Mouse (Mus musculus): ENCODE measurements at regions not wholly inside any gene's neighbourhood (a gene's known extent, or its start where the extent isn't known, plus 50 kb on each side); places are given as distances from the start of the nearest gene placed in this dataset.
A peak's percentile ranks its signal among the peaks of the same experiment; 100 is the strongest.

- ATAC-seq (replicated peaks; ENCODE audit: poor library complexity, severe bottlenecking) = no peak
Measured at GRCm38 (mm10) chr14:114856243-114857031, 235.6 kb upstream of the Gpc5 start.

DNA sequence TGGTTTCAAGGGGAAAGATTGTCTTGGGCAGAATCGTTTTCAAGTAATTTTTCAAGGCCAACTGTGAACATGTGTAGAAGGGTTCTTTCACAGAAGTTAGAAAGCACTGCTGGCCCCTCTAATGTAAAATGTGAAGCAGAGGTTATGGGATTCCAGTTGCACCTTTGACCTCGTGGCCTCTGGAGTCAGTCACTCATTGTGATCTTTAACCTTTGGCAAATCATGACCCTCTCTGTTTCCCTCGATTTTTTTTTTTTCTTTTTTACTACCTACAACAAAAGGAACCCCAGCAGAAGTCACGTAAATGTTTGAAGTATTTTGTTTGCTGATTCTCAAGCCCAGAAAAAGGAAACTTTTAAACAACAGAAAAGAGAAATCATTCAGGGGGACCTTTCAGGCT lies 234.8 kb upstream of the Gpc5 start:
- no peak for ATAC-seq (replicated peaks; ENCODE audit: poor library complexity, severe bottlenecking)

GRCm38 (mm10) chr14:114857689-114858088 lies 234.3 kb upstream of the Gpc5 start:
- ATAC-seq (replicated peaks; ENCODE audit: poor library complexity, severe bottlenecking) = no peak

DNA sequence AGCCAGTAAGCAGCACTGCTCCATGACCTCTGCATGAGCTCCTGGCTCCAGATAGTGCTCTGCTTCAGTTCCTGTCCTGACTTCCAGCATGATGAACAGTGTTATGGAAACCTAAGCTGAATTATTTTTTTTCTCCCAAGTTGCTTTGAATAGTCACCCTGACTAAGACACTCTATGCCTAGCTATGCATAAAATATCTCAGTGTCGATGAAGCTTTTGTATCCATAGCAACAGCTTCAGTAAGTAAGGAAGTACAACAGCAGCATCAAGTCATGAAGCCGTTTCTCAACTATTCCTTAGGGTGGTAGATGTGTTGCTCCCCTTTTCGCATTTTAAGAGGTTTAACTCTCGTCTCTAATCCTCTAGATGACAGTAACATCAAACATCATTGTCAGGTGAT lies 228.4 kb upstream of the Gpc5 start:
- ATAC-seq (replicated peaks; ENCODE audit: poor library complexity, severe bottlenecking) = no peak

GRCm38 (mm10) chr14:114864102-114864501 lies 227.9 kb upstream of the Gpc5 start:
- ATAC-seq (replicated peaks; ENCODE audit: poor library complexity, severe bottlenecking) = no peak

GRCm38 (mm10) chr14:114869233-114869632 lies 222.8 kb upstream of the Gpc5 start:
- peak; percentile 93 for ATAC-seq (replicated peaks; ENCODE audit: poor library complexity, severe bottlenecking)

GRCm38 (mm10) chr14:114875101-114875500 lies 216.9 kb upstream of the Gpc5 start:
- no peak for ATAC-seq (replicated peaks; ENCODE audit: poor library complexity, severe bottlenecking)

DNA sequence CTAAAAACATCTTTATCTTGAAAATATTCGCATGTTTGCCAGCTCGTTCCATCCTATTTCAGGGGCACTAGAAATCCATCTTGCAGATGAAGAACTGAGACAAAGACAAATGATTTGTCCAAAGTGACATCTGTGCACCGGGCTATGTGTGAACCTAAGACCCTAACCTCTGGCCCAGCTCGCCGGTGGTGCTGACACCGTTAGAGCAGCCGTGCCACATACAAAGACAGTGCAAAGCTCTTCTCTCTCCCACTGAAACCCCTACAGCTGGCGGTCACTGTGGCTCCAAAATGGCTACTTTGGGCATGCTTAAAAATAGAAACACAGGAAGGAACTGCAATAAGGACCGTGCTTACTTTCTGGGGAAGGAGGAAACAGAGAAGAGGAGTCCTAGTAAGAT lies 215.6 kb upstream of the Gpc5 start:
- ATAC-seq (replicated peaks; ENCODE audit: poor library complexity, severe bottlenecking) = peak; percentile 61

- ATAC-seq (replicated peaks; ENCODE audit: poor library complexity, severe bottlenecking) = no peak
Measured at GRCm38 (mm10) chr14:114877477-114877876, 214.5 kb upstream of the Gpc5 start.

- ATAC-seq (replicated peaks; ENCODE audit: poor library complexity, severe bottlenecking) = no peak
Measured at GRCm38 (mm10) chr14:114880291-114880690, 211.7 kb upstream of the Gpc5 start.

- no peak for ATAC-seq (replicated peaks; ENCODE audit: poor library complexity, severe bottlenecking)
Measured at GRCm38 (mm10) chr14:114904109-114904508, 187.9 kb upstream of the Gpc5 start.

- ATAC-seq (replicated peaks; ENCODE audit: poor library complexity, severe bottlenecking) = no peak
Measured at GRCm38 (mm10) chr14:114912271-114912670, 179.7 kb upstream of the Gpc5 start.

- 0 out of 2 replicates have a peak, but pooled peaks have one; percentile 35 for ATAC-seq (replicated peaks; ENCODE audit: poor library complexity, severe bottlenecking)
Measured at GRCm38 (mm10) chr14:114913238-114913637, 178.8 kb upstream of the Gpc5 start.

DNA sequence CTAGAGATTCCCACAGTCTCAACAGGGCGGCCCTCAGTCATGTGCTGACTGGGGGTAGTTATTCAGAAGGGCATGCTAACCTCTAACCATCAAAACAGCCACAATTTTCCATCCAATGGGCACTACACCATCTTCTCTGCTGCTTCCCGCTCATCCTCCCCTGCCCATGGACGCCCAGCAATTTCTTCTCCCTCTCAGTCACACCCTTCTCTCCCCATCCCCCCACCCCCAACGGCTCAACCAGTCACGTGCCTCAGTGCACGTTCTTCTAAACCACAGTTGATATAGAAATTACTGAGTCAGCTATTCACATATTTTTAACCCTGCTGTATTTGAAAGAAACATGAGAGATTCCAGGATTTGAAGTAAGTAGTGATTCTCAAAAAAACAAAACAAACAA lies 146.3 kb upstream of the Gpc5 start:
- ATAC-seq (replicated peaks; ENCODE audit: poor library complexity, severe bottlenecking) = no peak

GRCm38 (mm10) chr14:114946321-114946720 lies 145.7 kb upstream of the Gpc5 start:
- ATAC-seq (replicated peaks; ENCODE audit: poor library complexity, severe bottlenecking) = peak; percentile 86

DNA sequence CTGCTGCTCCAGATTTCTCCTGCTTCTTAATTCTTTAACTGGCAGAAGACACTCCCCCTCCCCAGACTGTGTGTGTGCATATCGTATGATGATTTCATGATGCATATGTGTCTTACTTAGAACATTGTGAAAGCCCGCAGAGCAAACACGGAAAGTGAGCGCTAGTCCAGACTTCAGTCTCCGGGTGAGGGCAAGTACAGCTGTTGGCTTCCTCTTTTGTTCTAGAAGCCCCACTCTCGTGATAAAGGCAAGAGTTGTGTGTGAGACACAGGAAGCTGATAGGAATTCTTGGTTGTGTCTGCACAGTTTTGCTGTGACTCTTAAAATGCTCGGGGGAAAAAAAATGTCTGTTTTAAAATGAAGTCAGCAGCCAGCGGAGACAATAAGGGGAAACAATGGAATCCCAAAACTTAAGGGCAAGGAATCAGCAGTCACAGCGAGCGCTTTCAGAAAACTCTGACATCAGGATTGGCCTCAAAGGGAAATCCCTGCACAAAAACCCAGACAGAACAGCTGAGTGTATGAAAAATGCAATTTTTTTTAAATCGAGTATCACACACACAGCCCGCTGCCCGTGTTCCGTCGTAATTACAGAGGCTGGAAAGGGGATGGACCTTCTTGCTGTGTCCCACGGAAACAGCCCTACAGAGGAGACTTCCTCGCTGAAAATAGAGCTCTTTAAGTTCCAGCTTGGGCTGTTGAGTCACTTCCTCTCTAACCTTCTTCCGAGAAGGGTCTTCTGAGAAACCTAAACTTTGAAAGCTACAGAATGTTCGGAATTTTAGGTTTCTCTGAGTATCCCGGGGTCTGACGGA lies 143.5 kb upstream of the Gpc5 start:
- peak; percentile 74 for ATAC-seq (replicated peaks; ENCODE audit: poor library complexity, severe bottlenecking)

DNA sequence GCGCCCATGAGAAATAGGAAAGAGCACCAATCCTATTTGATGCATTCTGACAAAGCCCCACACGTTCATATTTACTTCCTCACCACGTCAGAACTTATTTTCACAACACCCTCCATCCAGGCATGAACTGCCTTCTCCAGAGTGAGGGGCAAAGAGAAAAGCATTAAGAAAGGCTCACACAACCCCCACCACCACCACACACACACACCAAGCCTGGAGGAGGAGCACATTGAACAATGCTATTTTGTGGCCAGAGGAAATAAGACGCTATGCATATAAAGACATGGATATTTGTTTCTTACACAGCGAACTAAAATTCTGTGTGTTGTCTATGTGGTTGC lies 142.9 kb upstream of the Gpc5 start:
- peak; percentile 28 for ATAC-seq (replicated peaks; ENCODE audit: poor library complexity, severe bottlenecking)

- ATAC-seq (replicated peaks; ENCODE audit: poor library complexity, severe bottlenecking) = no peak
Measured at GRCm38 (mm10) chr14:114952280-114952679, 139.7 kb upstream of the Gpc5 start.

GRCm38 (mm10) chr14:114953070-114953665 lies 138.8 kb upstream of the Gpc5 start:
- no peak for ATAC-seq (replicated peaks; ENCODE audit: poor library complexity, severe bottlenecking)

DNA sequence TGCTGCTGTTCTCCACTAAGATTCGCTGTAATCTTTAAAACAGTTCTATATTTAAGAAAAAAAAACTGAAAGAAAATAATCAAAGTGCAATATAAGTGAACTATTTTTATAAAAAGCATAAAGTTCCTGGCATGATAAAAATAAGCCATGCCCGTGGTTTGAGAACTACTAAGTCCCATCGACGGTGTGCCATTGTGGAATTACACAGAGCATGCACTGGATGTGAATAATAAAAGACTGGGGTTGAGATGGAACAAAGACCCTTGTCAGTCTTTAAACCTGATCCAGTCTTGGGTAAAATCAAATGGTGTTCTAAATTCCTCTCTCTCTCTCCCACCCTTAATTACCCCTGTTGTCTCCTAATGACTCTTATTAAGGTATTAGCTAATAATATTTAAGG lies 137.7 kb upstream of the Gpc5 start:
- no peak for ATAC-seq (replicated peaks; ENCODE audit: poor library complexity, severe bottlenecking)

DNA sequence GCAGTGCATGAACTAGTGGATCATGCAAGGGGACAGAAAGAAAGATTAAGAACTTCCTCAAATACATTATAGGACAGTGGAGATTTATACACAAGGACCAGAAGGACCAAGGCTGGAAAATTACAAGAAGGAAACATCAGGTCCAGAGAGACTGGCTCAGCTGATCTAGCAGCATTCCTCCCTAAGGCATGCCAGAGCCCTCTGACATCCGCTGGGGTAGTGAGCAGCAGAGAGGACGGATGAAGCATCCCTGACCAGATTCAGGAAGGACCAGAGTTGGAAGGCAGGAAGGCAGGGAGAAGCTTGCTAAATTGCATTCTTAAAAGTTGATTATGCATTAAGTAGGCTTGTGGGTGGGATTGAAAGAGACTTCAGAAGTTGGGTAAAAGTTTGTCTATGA lies 136.4 kb upstream of the Gpc5 start:
- ATAC-seq (replicated peaks; ENCODE audit: poor library complexity, severe bottlenecking) = no peak

All from granulocyte monocyte progenitor cell, adult 5-6 weeks (primary cell).